Mouse (Mus musculus) retina, embryonic 14.5 days (tissue): ENCODE measurements at regions not wholly inside any gene's neighbourhood (a gene's known extent, or its start where the extent isn't known, plus 50 kb on each side); places are given as distances from the start of the nearest gene placed in this dataset.
"Not testable (repeated sequence)": the region's sequence is repeated elsewhere in the genome, so short reads cannot be mapped to it uniquely, and the experiment has no call there.

ENCODE experiments used
- DNase-seq: peaks from one replicate; pipeline ENCODE4 v3.0.0-alpha.2; 2015; ENCODE audit warnings: low spot score

GRCm38 (mm10) chr13:44454136-44454535, 275.1 kb upstream of the Jarid2 start:
- DNase-seq = no peak

DNA sequence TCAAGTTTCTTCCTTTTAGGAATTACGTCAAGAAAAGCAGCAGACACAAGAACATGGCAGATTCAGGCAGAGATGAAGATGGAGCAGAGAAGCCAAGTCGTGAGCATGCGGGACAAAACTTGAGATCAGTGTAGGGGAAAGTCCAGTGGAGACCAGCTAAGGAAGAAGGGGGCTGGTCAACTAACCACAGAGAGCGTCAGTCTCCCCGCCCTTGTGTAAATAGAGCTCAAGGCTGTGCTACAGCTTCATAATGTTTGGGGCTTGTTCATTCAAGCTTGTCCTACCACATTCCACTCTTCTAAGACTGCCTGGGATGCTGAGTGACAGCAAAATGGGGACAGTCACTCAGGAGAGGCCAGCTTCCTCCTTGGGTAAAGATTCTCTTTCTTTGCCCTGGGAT, 274.1 kb upstream of the Jarid2 start:
- DNase-seq = no peak

DNA sequence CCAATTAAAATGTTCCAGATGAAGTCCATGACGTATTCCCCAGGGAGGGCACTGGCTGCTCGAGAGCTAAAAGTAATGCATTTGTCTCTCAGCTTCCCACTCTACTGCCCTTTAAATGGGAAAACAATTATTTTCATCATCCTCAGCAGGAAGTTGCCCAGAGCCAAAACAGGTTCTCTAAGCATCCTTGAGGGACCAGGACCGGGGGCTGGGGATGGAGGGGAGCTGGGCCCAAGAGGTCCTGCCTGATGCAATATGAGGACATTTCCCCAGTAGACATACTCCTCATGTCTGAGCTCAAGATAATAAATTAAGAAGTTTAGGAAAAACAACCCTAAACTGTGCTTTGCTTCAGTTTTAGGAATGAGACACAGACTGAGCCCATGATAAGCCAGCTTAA, 270.5 kb upstream of the Jarid2 start:
- DNase-seq = no peak

- DNase-seq = no peak
Measured at GRCm38 (mm10) chr13:44459148-44459547, 270.1 kb upstream of the Jarid2 start.

- no peak for DNase-seq
Measured at GRCm38 (mm10) chr13:44463675-44464074, 265.6 kb upstream of the Jarid2 start.

- peak; percentile 34 for DNase-seq
Measured at GRCm38 (mm10) chr13:44465567-44465966, 263.7 kb upstream of the Jarid2 start.

DNA sequence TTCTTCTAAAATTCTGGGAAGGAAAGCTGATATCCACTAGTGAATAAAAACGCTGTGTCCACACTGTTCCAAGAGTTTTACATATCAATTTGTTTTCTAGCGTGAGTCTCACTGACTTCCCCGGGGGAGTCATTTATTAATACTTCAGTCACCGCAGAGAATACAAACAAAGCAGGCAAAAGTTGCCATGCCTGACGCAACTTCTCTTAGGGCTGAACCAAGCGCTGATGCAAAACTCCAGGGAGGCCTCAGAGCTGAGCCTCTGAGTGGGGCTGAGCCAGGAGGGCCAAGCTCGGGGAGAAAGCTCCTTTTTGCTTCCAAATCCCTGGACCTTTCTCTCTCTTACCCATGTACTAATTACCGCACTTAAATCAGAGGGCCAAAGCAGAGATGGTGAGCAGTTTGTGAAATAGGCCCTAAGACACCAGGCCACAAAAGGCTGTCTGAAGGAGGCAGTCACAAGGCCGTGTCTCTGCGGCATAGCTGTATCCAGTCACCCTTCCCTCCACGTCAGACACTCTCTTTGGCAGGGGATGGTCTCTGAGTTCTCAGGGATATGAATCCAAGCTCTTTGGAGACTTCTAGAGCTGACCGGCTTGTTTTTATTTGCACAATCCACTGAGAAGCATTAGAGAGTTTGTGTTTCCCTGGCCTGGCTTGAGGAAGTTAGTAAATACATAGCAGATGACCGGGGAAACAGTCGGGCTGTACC, 260.2 kb upstream of the Jarid2 start:
- no peak for DNase-seq

- DNase-seq = no peak
Measured at GRCm38 (mm10) chr13:44469675-44470074, 259.6 kb upstream of the Jarid2 start.

- no peak for DNase-seq
Measured at GRCm38 (mm10) chr13:44473200-44473599, 256.1 kb upstream of the Jarid2 start.

- no peak for DNase-seq
Measured at GRCm38 (mm10) chr13:44476901-44477300, 252.4 kb upstream of the Jarid2 start.

DNA sequence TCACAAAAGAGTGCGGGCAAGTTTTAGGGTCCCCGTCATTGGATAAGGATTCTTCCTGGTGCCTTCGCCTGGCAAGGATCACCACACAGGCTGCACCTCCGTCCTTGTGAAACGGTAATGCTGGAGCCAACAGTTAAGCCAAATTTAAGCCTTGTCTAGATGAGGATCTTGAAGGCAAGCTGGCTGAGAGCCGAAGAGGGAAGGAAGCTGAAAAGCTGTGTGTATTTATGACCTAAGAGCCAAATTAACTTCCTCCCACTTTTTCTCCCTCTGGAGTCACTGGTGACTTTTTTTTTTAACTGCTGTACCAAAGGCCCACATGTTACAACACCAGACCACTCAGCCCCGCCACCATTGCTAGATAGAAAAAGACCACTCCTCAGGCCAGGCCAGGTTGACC, 249.1 kb upstream of the Jarid2 start:
- no peak for DNase-seq

- DNase-seq = no peak
Measured at GRCm38 (mm10) chr13:44482661-44483060, 246.6 kb upstream of the Jarid2 start.

DNA sequence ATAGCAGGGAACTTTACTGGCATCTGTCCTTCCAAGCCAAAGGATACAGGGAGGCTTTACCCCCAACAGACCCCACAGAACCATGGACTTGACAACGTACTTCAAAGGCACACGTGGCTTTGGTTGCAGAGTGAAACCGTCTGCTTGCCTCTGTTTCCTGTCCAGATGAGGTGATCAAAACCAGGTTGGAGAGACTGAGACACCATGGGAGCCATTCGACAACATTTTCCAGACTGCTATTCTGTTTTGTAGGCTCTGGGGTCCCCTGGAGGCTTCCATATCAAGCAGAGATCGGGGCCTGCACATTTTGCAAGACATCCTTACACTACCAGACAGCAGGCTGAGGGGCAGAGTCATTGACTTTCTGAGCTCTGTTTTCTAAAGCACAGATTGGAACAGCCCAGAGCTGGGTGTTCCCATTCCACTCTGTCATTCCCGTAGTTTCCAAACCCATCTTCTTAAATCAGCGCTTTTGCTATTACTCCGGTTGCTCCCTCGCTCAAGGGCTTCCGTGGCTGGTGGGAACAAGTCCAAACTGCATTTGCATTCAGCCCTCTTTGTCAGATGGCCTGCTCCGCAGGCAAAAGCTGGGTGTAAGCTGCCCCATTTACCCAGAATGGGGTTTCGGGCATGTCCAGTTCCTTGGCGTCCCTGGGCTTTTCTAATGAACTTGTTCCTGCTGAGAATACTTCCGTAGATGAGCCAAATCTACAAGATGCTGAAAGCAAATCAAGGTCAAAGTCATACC, 244.5 kb upstream of the Jarid2 start:
- no peak for DNase-seq

GRCm38 (mm10) chr13:44490935-44491465, 238.3 kb upstream of the Jarid2 start:
- no peak for DNase-seq

GRCm38 (mm10) chr13:44493884-44494283, 235.4 kb upstream of the Jarid2 start:
- no peak for DNase-seq

GRCm38 (mm10) chr13:44495450-44495849, 233.8 kb upstream of the Jarid2 start:
- DNase-seq = no peak

- no peak for DNase-seq
Measured at GRCm38 (mm10) chr13:44496596-44496995, 232.7 kb upstream of the Jarid2 start.

DNA sequence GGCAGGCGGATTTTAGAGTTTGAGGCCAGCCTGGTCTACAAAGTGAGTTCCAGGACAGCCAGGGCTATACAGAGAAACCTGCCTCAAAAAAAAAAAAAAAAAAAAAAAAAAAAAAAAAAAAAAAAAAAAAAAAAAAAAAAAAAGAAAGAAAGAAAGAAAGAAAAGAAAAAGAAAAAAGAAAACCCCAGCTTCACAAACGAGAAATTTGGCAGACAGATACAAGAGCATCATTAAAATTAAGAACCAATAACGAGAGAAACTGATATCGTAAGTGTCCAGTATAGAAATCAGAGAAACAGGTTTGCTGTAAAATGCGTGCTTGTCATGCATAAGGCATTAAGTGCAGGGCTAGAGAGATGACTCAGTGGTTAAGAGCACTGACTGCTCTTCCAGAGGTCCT, 228.4 kb upstream of the Jarid2 start:
- DNase-seq = not testable (repeated sequence)

DNA sequence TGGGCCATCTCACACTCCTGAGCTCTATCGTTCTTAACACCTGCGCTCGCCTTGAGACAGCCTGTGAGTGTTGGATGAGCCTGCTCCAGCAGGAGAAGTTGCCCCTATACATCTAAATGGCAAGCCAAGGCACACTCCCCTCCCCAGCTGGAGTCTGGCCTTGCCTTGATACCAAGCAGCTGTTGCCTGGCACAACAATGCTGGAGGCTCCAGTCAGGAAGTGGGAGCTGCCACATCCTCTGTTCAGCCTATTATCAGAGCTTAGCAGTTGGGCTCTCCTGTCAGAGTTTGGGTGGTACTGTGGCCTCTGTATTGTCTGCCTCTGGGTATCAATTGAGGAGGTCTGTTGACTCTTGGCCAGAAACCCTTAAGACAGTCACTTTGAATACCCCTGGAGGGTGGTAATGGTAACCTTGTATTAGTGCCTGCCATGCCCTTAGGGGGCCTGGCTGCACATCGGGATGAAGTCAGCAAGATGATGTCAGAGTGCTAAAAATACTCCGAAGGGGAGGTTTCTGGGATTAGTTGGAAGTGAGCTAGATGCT, 227.4 kb upstream of the Jarid2 start:
- DNase-seq = peak; percentile 14

GRCm38 (mm10) chr13:44502612-44503256, 226.5 kb upstream of the Jarid2 start:
- no peak for DNase-seq

GRCm38 (mm10) chr13:44503257-44503950, 225.9 kb upstream of the Jarid2 start:
- peak; percentile 49 for DNase-seq

GRCm38 (mm10) chr13:44504455-44504854, 224.8 kb upstream of the Jarid2 start:
- no peak for DNase-seq
